Mouse (Mus musculus) CH12.LX (cell line): ENCODE measurements around the gene Kat2b. TPM values are rescaled to one million over a fixed set of nuclear protein-coding genes. Genes with fewer than 3 reads are reported as not detected.

Experiments
- DNase-seq: peaks from one replicate; pipeline ENCODE4 v3.0.0-alpha.2; 2013; ENCODE audit errors: extremely low read depth
- H3K27ac ChIP-seq: 2 replicates; pipeline ENCODE4 v1.5.1; 2012; ENCODE audit warnings: low read depth, mild to moderate bottlenecking, control low read depth, moderate library complexity; ENCODE audit not compliant: insufficient read depth
- H3K27me3 ChIP-seq: replicated peaks from 2 replicates; pipeline ENCODE3; 2012; ENCODE audit warnings: inconsistent platforms
- H3K36me3 ChIP-seq, 2 experiments: replicated peaks in 1 of 2; 2 replicates each; pipeline versions ENCODE3 to v1.6.1; 2012; ENCODE audit warnings: inconsistent platforms in 1 of 2, low read length in 1 of 2, mild to moderate bottlenecking in 1 of 2, mixed read lengths in 1 of 2, moderate library complexity in 1 of 2; ENCODE audit not compliant: control insufficient read depth in 1 of 2, insufficient read depth in 1 of 2
- H3K4me1 ChIP-seq, 2 experiments: 2 replicates each; pipeline ENCODE4 v1.6.1; 2012; ENCODE audit warnings: inconsistent platforms in 1 of 2, moderate library complexity in 1 of 2; ENCODE audit not compliant: insufficient read depth in 2 of 2, control insufficient read depth in 1 of 2
- H3K4me2 ChIP-seq: 2 replicates; pipeline ENCODE4 v1.6.1; 2012; ENCODE audit warnings: low read depth, mild to moderate bottlenecking, control low read depth; ENCODE audit not compliant: poor library complexity, insufficient read depth, severe bottlenecking
- H3K4me3 ChIP-seq, 3 experiments: fragments of 150-350 bp in 1 of 3; sonication (generic) in 1 of 3; replicated peaks in 1 of 3; 2 replicates each; pipeline versions ENCODE3 to v1.5.1; 2011 to 2012; ENCODE audit warnings: low read depth in 2 of 3, low read length in 2 of 3, mild to moderate bottlenecking in 2 of 3, moderate library complexity in 2 of 3, control low read depth in 1 of 3, improper control_type of control experiment in 1 of 3, inconsistent platforms in 1 of 3, mixed read lengths in 1 of 3; ENCODE audit not compliant: poor library complexity in 1 of 3
- H3K79me2 ChIP-seq: replicated peaks from 2 replicates; pipeline ENCODE4 v1.6.1; 2012; ENCODE audit warnings: mild to moderate bottlenecking, moderate library complexity; ENCODE audit not compliant: control insufficient read depth, poor library complexity, insufficient read depth, severe bottlenecking; ENCODE audit errors: extremely low read depth
- H3K9ac ChIP-seq: 2 replicates; pipeline ENCODE4 v1.6.1; 2012; ENCODE audit warnings: low read depth, mild to moderate bottlenecking, control low read depth, moderate library complexity; ENCODE audit not compliant: insufficient read depth
- H3K9me3 ChIP-seq: replicated peaks from 2 replicates; pipeline ENCODE3; 2012; ENCODE audit warnings: low read length, inconsistent platforms, mixed read lengths
- BHLHE40 ChIP-seq: IDR thresholded peaks from 2 replicates; pipeline ENCODE4 v1.6.1; 2011; ENCODE audit warnings: mild to moderate bottlenecking, low read depth, low read length, improper control_type of control experiment
- CHD1 ChIP-seq: IDR thresholded peaks from 2 replicates; pipeline ENCODE4 v1.6.1; 2012; ENCODE audit warnings: low read depth, low read length, improper control_type of control experiment, inconsistent platforms
- CHD2 ChIP-seq: IDR thresholded peaks from 2 replicates; pipeline ENCODE4 v1.6.1; 2011; ENCODE audit warnings: low read length, improper control_type of control experiment
- CTCF ChIP-seq, 2 experiments: IDR thresholded peaks in 1 of 2; conservative IDR thresholded peaks in 1 of 2; 2 replicates each; pipeline ENCODE4 v1.5.1; 2011 to 2012; ENCODE audit warnings: low read depth in 2 of 2, low read length in 2 of 2, improper control_type of control experiment in 1 of 2, inconsistent platforms in 1 of 2, mild to moderate bottlenecking in 1 of 2, moderate library complexity in 1 of 2
- E2F4 ChIP-seq: IDR thresholded peaks from 2 replicates; pipeline ENCODE4 v1.6.1; 2011; ENCODE audit warnings: low read depth, low read length, improper control_type of control experiment; ENCODE audit not compliant: insufficient replicate concordance
- ELF1 ChIP-seq: IDR thresholded peaks from 2 replicates; pipeline ENCODE4 v1.6.1; 2014; ENCODE audit warnings: low read depth, mild to moderate bottlenecking, inconsistent platforms, low read length, improper control_type of control experiment
- EP300 ChIP-seq: IDR thresholded peaks from 2 replicates; pipeline ENCODE4 v1.6.1; 2011; ENCODE audit warnings: low read length, improper control_type of control experiment
- ETS1 ChIP-seq: conservative IDR thresholded peaks from 2 replicates; pipeline ENCODE4 v1.6.1; 2012; ENCODE audit warnings: low read depth, mild to moderate bottlenecking, inconsistent platforms, low read length, improper control_type of control experiment, moderate library complexity
- GABPA ChIP-seq: IDR thresholded peaks from 2 replicates; pipeline ENCODE4 v1.6.1; 2012; ENCODE audit warnings: low read depth, low read length, improper control_type of control experiment, inconsistent platforms; ENCODE audit not compliant: insufficient replicate concordance
- HCFC1 ChIP-seq: IDR thresholded peaks from 2 replicates; pipeline ENCODE4 v1.6.1; 2012; ENCODE audit warnings: low read depth, mild to moderate bottlenecking, inconsistent platforms, low read length, improper control_type of control experiment
- IRF4 ChIP-seq: IDR thresholded peaks from 2 replicates; pipeline ENCODE4 v1.6.1; 2014; ENCODE audit warnings: low read depth, mild to moderate bottlenecking, inconsistent platforms, low read length, improper control_type of control experiment
- JUN ChIP-seq: IDR thresholded peaks from 2 replicates; pipeline ENCODE4 v1.6.1; 2011; ENCODE audit warnings: low read depth, mild to moderate bottlenecking, low read length, improper control_type of control experiment, moderate library complexity; ENCODE audit not compliant: insufficient read depth
- JUND ChIP-seq: conservative IDR thresholded peaks from 2 replicates; pipeline ENCODE4 v1.6.1; 2011; ENCODE audit warnings: low read depth, low read length, improper control_type of control experiment
- KAT2A ChIP-seq: IDR thresholded peaks from 2 replicates; pipeline ENCODE4 v1.6.1; 2012; ENCODE audit warnings: low read length, improper control_type of control experiment, inconsistent platforms; ENCODE audit not compliant: insufficient replicate concordance
- MAFK ChIP-seq: IDR thresholded peaks from 2 replicates; pipeline ENCODE4 v1.6.1; 2011; ENCODE audit warnings: low read length, improper control_type of control experiment; ENCODE audit not compliant: insufficient replicate concordance
- MAX ChIP-seq: IDR thresholded peaks from 2 replicates; pipeline ENCODE4 v1.6.1; 2011; ENCODE audit warnings: low read length, improper control_type of control experiment
- MAZ ChIP-seq: IDR thresholded peaks from 2 replicates; pipeline ENCODE4 v1.6.1; 2012; ENCODE audit warnings: low read depth, mild to moderate bottlenecking, inconsistent platforms, low read length, improper control_type of control experiment, moderate library complexity
- MEF2A ChIP-seq: IDR thresholded peaks from 2 replicates; pipeline ENCODE4 v1.6.1; 2014; ENCODE audit warnings: low read depth, mild to moderate bottlenecking, inconsistent platforms, low read length, improper control_type of control experiment, borderline replicate concordance
- MXI1 ChIP-seq: IDR thresholded peaks from 2 replicates; pipeline ENCODE4 v1.6.1; 2011; ENCODE audit warnings: mild to moderate bottlenecking, low read depth, low read length, improper control_type of control experiment
- MYC ChIP-seq: IDR thresholded peaks from 2 replicates; pipeline ENCODE4 v1.6.1; 2011; ENCODE audit warnings: low read depth, mild to moderate bottlenecking, improper control_type of control experiment, low read length
- NELFE ChIP-seq: IDR thresholded peaks from 2 replicates; pipeline ENCODE4 v1.6.1; 2011; ENCODE audit warnings: low read depth, low read length, improper control_type of control experiment
- NRF1 ChIP-seq: IDR thresholded peaks from 2 replicates; pipeline ENCODE4 v1.6.1; 2014; ENCODE audit warnings: low read depth, mild to moderate bottlenecking, inconsistent platforms, low read length, improper control_type of control experiment, moderate library complexity
- PAX5 ChIP-seq: IDR thresholded peaks from 2 replicates; pipeline ENCODE4 v1.6.1; 2012; ENCODE audit warnings: low read length, inconsistent platforms, mixed read lengths
- POLR2A ChIP-seq: IDR thresholded peaks from 2 replicates; pipeline ENCODE4 v1.6.1; 2011; ENCODE audit warnings: low read depth, mild to moderate bottlenecking, improper control_type of control experiment, low read length
- POLR2AphosphoS2 ChIP-seq: IDR thresholded peaks from 2 replicates; pipeline ENCODE4 v1.6.1; 2011; ENCODE audit warnings: low read depth, low read length, improper control_type of control experiment
- RAD21 ChIP-seq: IDR thresholded peaks from 2 replicates; pipeline ENCODE4 v1.6.1; 2011; ENCODE audit warnings: low read depth, mild to moderate bottlenecking, low read length, improper control_type of control experiment, moderate library complexity
- RCOR1 ChIP-seq: conservative IDR thresholded peaks from 2 replicates; pipeline ENCODE4 v1.6.1; 2012; ENCODE audit warnings: low read depth, mild to moderate bottlenecking, inconsistent platforms, low read length, improper control_type of control experiment
- SIN3A ChIP-seq: IDR thresholded peaks from 2 replicates; pipeline ENCODE4 v1.6.1; 2012; ENCODE audit warnings: low read length, improper control_type of control experiment, inconsistent platforms
- SMC3 ChIP-seq: IDR thresholded peaks from 2 replicates; pipeline ENCODE4 v1.6.1; 2011; ENCODE audit warnings: low read depth, low read length, improper control_type of control experiment
- TBP ChIP-seq: conservative IDR thresholded peaks from 2 replicates; pipeline ENCODE4 v1.6.1; 2011; ENCODE audit warnings: low read depth, low read length, improper control_type of control experiment
- TCF12 ChIP-seq: IDR thresholded peaks from 2 replicates; pipeline ENCODE4 v1.6.1; 2014; ENCODE audit warnings: low read depth, mild to moderate bottlenecking, inconsistent platforms, low read length, improper control_type of control experiment
- UBTF ChIP-seq: IDR thresholded peaks from 2 replicates; pipeline ENCODE4 v1.6.1; 2012; ENCODE audit warnings: low read depth, mild to moderate bottlenecking, inconsistent platforms, low read length, improper control_type of control experiment, moderate library complexity
- USF1 ChIP-seq: IDR thresholded peaks from 2 replicates; pipeline ENCODE4 v1.6.1; 2014; ENCODE audit warnings: low read depth, mild to moderate bottlenecking, inconsistent platforms, low read length, improper control_type of control experiment
- USF2 ChIP-seq: conservative IDR thresholded peaks from 2 replicates; pipeline ENCODE4 v1.6.1; 2011; ENCODE audit warnings: low read depth, low read length, improper control_type of control experiment
- ZC3H11A ChIP-seq: IDR thresholded peaks from 2 replicates; pipeline ENCODE4 v1.6.1; 2012; ENCODE audit warnings: low read depth, mild to moderate bottlenecking, inconsistent platforms, low read length, improper control_type of control experiment
- ZKSCAN1 ChIP-seq: IDR thresholded peaks from 2 replicates; pipeline ENCODE4 v1.6.1; 2012; ENCODE audit warnings: low read depth, inconsistent platforms, low read length, improper control_type of control experiment, borderline replicate concordance
- ZMIZ1 ChIP-seq: IDR thresholded peaks from 2 replicates; pipeline ENCODE4 v1.6.1; 2012; ENCODE audit warnings: low read depth, mild to moderate bottlenecking, inconsistent platforms, low read length, improper control_type of control experiment
- ZNF384 ChIP-seq: IDR thresholded peaks from 2 replicates; pipeline ENCODE4 v1.6.1; 2012; ENCODE audit warnings: low read depth, low read length, improper control_type of control experiment, inconsistent platforms
- dilution Hi-C: fragments of 300-500 bp; cut with MboI; formaldehyde crosslinking; loops from 2 replicates; pipeline ENCODE4 v1.14.3; 2020; ENCODE audit warnings: low sequenced_read_pairs; ENCODE audit not compliant: extremely low pct_unique_long_range_greater_than_20kb, extremely low pct_ligation_motif_present
- in situ Hi-C: fragments of 300-500 bp; cut with MboI; formaldehyde crosslinking; loops from 3 replicates; pipeline ENCODE4 v1.14.3; 2019; ENCODE audit warnings: low sequenced_read_pairs, low pct_ligation_motif_present, low pct_unique_long_range_greater_than_20kb, mixed read lengths
- polyA plus RNA-seq: library from polyadenylated mRNA; unstranded; fragments of >175 nt; gene quantifications from 2 replicates; pipeline ENCODE4 v1.2.1, GENCODE M21; 2012; ENCODE audit warnings: low read depth; ENCODE audit not compliant: insufficient read length
- total RNA-seq, 2 experiments: library from RNA; depleted of rRNA; stranded (reverse); fragments of 300-350 nt in 1 of 2; fragments of >200 nt in 1 of 2; gene quantifications; 2 replicates each; pipeline ENCODE4 v1.2.3; 2012 to 2014

The Kat2b gene
- total and polyA plus RNA-seq, 3 experiments = 3.6 to 4.6 (median 4.1) TPM

DNA sequence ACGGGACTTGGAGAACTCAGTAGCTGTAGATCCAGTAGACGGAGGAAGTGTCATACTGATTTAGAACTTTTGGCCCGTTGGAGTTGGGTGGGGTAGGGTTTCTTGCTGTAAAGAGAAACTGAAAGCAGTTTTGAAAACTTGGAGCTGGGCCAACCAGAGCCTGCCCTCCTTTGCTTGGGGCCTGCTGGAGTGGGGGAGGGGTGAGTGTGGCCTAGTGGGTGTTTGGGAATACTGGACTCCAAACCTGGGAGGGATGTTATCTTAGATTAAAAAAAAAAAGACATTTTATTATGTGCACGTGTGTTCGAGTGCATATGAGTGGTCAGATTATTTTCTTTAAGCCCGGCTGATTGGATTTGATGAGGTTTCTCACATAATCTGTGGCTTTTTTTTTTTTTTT is 3.2 kb downstream of the Kat2b start:
- in situ Hi-C loops = no loop called here
- Histone ChIP-seq H3K9ac (peak overlapping the region; percentile 96), H3K27ac (peak overlapping the region; percentile 83), H3K9me3 (no peaks in the 10 kb centered on the region), H3K27me3 (no peaks in the 10 kb centered on the region), H3K4me2 (peak overlapping the region; percentile 99), H3K4me3 (peak overlapping the region; percentile 50 to 77 (median 53)), H3K79me2 (peaks cover 22% of the 10 kb centered on the region), H3K4me1 (peaks cover 0 to 24% of the 10 kb centered on the region in 2 experiments; a peak in 2 of 4 replicates), H3K36me3 (no peaks in the 10 kb centered on the region)
- TF ChIP-seq USF2 (no peak), MAX (0 out of 2 replicates have a peak, but pooled peaks have one; percentile 34), ETS1 (peak; percentile 80), EP300 (peak; percentile 49; the same call in 1 of the 2 replicates), ELF1 (no peak), HCFC1 (peak; percentile 29; the same call in 1 of the 2 replicates), POLR2AphosphoS2 (no peak), NRF1 (no peak), E2F4 (no peak), UBTF (no peak), TCF12 (peak; percentile 20; the same call in 1 of the 2 replicates), MAFK (no peak), TBP (0 out of 2 replicates have a peak, but pooled peaks have one; percentile 27), MAZ (peak; percentile 58; the same call in 1 of the 2 replicates), RAD21 (no peak), BHLHE40 (peak; percentile 64), ZC3H11A (no peak), JUND (no peak), MXI1 (peak; percentile 75), ZKSCAN1 (no peak), RCOR1 (no peak), ZNF384 (peak; percentile 89), MEF2A (no peak), USF1 (no peak), POLR2A (no peak), SMC3 (no peak), SIN3A (peak; percentile 55; the same call in 1 of the 2 replicates), IRF4 (peak; percentile 85), NELFE (0 out of 2 replicates have a peak, but pooled peaks have one; percentile 20), PAX5 (no peak), GABPA (no peak), ZMIZ1 (no peak), MYC (0 out of 2 replicates have a peak, but pooled peaks have one; percentile 46), CHD2 (peak; percentile 83), KAT2A (0 out of 2 replicates have a peak, but pooled peaks have one; percentile 19), CTCF (conservative IDR thresholded peaks at IDR 0.05 in 1 of 2, IDR thresholded peaks at IDR 0.05 in 1 of 2; ENCODE audit: low read depth in 2 of 2, low read length in 2 of 2) (no peak), JUN (no peak), CHD1 (no peak)
- dilution Hi-C loops = no loop called here
- peak; percentile 77 for DNase-seq
